Mouse (Mus musculus): ENCODE data around the gene Mapkbp1.

Gene Mapkbp1

DNA sequence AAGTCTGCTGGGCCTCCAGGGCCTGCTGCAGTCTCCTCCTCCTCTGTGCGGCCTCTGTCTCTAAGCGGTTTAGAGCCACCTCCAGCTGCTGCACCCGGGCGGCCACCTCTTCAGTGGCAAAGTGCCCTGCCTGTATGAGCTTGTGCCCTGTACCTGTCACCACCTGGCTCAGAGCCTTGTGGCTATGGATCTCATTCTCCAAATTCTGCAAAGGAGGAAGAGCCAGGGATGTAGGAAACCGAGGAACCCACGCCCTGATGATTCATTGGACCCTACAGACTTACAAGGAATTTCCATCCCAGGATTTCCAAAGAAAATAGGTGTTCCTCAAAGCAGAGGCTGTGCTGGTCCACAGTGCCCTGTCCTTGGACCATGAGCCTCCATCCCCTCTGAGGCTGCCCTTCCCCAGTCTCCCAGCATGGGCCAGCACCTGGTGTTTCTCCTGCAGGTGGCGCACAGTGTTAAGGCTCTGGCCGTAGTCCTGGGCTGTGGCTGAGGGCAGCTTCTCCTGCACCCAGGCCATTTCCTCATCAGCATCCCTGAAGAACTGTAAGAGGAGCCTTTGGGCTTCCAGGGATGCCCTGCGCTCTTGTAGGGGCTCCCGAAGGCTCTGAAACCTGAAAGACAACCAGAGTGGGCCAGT, 77.3 kb downstream of the Mapkbp1 start:
- peak; percentile 19 to 58 for DNase-seq (ENCODE audit: low spot score in 2 of 2)

- DNase-seq (ENCODE audit: low spot score in 2 of 2): no peak
These were observed 78.9 kb downstream of the Mapkbp1 start for GRCm38 (mm10) chr2:120051405-120051804.

DNA sequence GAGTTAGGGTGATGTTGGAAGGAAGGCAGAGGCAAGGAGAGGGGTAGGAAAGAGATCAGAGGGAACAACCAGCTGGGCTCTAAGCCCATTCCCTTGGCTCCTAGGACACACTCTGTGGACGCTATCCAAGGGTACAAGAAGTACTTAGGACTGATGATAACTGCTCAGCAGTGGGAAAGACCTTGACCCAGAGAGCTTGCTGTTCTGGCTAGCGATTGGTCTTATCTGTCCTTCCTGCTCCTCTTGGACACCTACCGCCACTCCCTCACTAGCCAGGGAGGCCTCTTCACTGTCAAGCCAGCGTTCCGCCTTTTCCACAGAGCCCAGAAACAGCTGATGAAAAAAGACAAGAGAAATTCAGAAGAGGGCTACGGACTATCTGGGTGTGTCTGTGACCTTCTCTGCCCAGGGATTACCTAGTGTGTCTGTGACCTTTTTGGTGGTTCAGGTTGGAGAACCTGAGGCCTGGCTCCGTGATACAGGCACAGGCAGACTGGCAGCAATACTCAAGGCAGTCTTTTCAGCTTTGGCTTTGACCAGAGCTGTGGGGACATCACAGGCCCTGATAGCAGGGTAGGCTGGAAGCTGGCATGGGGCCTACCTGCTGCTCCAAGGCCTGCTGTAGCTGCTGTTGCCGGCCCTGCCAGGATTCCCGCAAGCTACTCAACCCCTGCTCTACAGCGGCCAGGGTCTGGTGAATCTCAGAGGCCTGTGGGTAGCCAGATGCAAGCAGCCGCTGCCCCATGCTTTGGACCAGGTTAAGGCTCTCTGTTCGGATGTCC, 82.5 kb downstream of the Mapkbp1 start:
- DNase-seq (ENCODE audit: low spot score in 2 of 2): no peak

- no peak for DNase-seq (ENCODE audit: low spot score in 2 of 2)
These were observed 83.4 kb downstream of the Mapkbp1 start for GRCm38 (mm10) chr2:120055923-120056322.

DNA sequence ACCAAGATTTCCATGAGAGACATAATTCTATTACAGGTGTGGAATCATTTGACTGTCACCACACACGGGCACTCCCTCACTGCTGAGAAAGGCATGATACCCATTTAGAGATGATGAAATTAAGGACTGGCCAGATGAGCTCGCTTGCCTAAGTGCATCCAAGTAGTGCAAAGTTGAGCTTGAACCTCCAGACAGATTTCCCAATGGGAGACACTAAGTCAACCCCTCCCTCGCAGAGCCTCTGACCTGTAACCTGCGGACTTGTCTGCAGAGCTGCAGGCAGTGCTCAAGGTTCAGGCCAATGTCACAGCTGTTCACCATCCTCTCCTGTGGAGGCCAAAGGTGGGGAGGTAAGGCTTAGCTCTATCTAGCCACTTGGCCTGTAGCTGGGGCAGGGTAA, 86.3 kb downstream of the Mapkbp1 start:
- DNase-seq (ENCODE audit: low spot score in 2 of 2): no peak

- DNase-seq (ENCODE audit: low spot score in 2 of 2): no peak
These were observed 87.0 kb downstream of the Mapkbp1 start for GRCm38 (mm10) chr2:120059466-120059865.

GRCm38 (mm10) chr2:120060190-120060589, 87.7 kb downstream of the Mapkbp1 start:
- DNase-seq (ENCODE audit: low spot score in 2 of 2): peak; percentile 44 to 69

DNA sequence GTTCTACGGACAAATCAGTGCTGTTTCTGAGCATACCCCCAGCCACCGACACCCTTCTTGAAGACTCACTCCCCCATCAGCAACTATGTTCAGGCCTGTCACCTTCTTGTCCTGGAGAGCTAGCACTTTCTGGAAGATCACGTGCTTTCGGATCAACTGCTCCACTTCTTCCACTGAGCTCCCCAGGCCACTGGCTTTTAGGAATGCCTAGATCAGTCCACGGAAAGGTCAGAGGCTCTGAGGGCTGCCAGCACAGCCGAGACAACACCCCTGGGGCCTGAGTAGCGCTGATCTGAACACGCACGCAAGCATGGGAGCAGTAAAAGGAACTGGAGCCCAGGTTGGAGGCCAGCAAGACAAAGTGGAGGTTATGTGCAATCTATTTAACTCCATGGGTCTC, 88.2 kb downstream of the Mapkbp1 start:
- peak in 1 of 2 experiments; percentile 12 for DNase-seq (ENCODE audit: low spot score in 2 of 2)

DNA sequence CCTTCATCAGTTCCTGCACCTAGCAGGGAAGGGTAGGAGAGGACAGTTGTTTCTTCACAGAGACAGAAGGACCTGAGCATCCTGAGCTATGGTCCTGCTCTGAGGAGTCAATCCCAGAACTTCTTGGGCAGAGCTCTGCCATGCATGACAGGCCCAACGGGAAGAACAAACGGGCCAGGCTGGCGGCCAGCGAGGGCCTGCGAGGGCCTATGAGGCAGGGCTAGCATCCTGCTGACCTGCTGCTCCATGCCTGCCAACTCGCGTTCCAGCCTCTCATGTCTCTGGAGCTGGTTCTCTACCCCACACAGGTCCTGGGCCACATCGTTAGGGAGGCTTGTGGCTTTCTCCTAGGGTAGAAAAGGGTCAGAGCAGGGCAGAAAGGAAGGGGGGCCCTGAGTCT, 89.7 kb downstream of the Mapkbp1 start:
- DNase-seq (ENCODE audit: low spot score in 2 of 2): no peak

- DNase-seq (ENCODE audit: low spot score in 2 of 2): no peak
These were observed 92.1 kb downstream of the Mapkbp1 start for GRCm38 (mm10) chr2:120064639-120065038.

DNA sequence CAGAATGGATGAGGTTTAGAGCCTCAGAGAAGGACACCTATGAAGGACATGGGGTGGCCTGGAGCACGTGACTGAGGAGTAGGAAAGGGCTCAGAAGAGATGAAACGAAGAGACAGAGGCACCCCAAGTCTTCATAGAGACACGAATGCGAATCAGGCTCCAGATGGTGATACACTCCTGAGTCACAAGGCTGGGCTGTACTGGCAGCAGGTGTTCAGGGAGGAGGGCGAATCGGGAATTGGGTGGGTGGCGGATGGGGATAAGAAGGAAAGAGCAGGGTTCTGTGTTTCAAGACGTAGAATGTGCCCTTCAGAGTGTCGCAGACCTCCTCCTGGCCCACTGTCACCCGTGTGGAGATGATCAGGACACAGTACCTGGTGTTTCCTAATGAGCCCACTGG, 92.7 kb downstream of the Mapkbp1 start:
- no peak for DNase-seq (ENCODE audit: low spot score in 2 of 2)

DNA sequence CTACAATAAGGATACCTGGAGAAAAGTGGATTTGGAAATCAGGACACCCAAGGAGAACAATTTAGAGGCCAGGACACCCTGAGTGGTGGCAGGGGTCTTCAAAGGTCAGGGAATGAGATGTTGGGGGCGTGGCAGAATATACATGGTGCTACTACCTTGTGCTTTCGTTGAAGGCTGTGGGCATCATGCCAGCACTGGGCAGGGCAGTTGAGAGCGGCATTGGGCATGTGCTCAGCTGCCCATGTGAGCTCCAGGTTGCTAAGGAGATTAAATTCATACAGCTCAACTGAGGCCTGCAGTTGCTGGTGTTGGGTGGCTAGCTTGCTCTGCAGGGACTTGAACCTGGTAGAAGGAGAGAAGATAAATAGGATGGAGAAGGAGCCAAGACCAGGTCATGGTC, 93.7 kb downstream of the Mapkbp1 start:
- DNase-seq (ENCODE audit: low spot score in 2 of 2): no peak

- no peak for DNase-seq (ENCODE audit: low spot score in 2 of 2)
These were observed 96.3 kb downstream of the Mapkbp1 start for GRCm38 (mm10) chr2:120068555-120069465.

DNA sequence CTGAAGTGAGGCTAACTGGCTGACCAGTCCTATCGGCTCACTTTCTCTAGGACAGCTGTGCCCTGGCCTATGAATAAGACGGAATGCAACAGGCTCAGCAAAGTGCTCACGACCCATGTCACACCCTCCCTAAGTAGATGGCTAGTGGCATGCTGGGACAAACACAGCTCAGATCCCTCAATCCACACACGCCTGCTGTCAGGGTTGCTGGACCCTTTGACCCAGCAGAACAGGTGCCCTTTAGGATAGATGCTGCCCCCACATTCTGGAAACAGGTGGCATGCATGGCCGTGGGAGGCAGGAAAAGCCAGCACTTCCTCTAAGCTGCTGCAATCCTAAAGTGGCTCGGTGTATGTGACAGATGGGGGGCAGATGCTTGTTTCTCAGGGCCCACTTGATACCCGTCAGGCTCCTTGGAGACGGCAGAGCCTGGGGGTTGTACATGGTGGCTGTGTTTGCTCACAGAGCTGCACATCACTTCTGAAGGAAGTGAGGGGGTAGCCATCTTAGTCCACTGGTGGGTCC, 97.0 kb downstream of the Mapkbp1 start:
- no peak for DNase-seq (ENCODE audit: low spot score in 2 of 2)

GRCm38 (mm10) chr2:120074096-120074495, 101.6 kb downstream of the Mapkbp1 start:
- no peak for DNase-seq (ENCODE audit: low spot score in 2 of 2)

DNA sequence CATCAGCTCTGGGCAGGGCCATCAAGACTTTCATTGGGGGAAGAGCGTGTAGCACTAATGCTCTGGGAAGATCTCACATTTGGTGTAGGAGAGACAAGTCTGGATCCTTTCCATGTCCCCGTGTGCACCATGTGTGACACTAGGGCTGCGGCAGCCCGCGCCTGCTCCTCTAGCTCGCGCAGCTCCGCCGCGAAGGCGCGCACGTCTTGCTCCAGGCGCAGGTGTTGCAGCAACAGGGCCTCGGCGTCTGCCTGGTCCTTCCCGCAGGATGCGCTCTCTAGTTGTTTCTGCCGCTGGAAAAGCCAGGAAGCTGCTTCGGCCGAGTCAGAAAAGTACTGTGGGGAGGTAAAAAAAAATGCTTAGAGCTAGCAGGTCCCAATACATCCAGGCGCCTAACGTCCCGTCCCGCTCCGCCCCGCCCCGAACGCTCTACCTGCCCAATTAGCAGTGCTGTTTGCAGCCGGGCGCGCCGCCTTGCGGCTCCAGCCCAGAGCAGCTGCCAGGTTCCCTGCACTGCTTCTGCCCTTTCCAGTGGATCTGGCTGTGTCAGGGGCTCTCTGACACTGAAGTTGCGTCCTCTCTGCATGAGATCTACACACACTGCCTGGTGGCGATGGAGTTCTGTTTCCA, 103.7 kb downstream of the Mapkbp1 start:
- peak in 1 of 2 experiments; percentile 65 for DNase-seq (ENCODE audit: low spot score in 2 of 2)

Data from urinary bladder, adult 18-20 months (tissue).